In the genomic region with DNA sequence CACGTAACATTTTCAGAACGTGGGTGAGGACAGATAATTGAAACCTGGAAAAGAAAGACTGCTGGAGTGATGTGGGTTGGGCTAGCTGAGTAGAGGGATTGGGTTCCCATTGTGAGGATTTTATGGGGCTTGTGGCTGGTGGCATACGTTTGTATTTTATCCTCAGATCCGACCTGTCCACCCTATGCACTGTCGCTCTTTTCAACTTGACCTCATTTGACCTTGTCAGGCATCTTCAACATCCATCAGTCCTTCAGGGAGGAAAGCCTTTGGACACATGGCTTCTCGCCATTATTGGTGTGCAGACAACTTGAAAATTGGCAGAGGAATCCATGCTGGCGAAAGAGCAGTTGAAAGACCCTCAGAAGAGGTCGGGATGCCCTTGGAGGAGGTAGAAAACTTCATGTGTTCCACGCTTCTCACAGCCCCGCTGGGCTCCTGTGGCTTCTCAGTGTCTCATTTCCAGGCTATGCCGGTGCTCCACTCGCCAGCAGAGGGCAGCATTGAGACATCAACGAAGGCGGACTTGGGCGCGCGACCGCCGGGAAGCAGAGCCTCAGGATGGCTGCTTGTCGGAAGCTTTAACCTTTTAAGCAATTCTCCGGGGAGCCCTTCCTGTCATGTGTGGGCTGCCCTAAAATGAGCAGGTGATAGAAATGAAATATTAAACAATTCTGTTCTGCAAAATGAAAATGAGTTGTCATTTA, we compare ENCODE assay signal across 8 mouse cellular contexts.
DNase-seq lines count a peak whose midpoint lies in the region; ATAC-seq and TF ChIP-seq lines count a peak whose summit lies in the region.

No protein-coding gene starts in this region.

- H3K9me3 ChIP-seq in heart, embryonic 12.5 days (replicated peaks) = 0 out of 2 replicates have a peak, but pooled peaks cover 4% of the 10 kb centered on the region
- no peaks in the 10 kb centered on the region; the same call in 1 of the 2 replicates for H3K9me3 ChIP-seq in kidney, embryonic 16.5 days (ENCODE audit: low read length)

- peak; percentile 85 for TF ChIP-seq CTCF in C2C12 (IDR thresholded peaks at IDR 0.05; ENCODE audit: control insufficient read depth, insufficient read depth, insufficient read length)
- TF ChIP-seq CTCF in brain, embryonic 14.5 days (IDR thresholded peaks at IDR 0.05; ENCODE audit: borderline replicate concordance, extremely low read depth, insufficient read depth, insufficient read length) = peak; percentile 97

- ATAC-seq in erythroblast, adult 5-6 weeks (replicated peaks; ENCODE audit: low FRiP score, poor library complexity, severe bottlenecking) = peak; percentile 65
- ATAC-seq in heart, embryonic 12.5 days (ENCODE audit: insufficient number of reproducible peaks, low FRiP score) = peak; percentile 79
- peak; percentile 88 for ATAC-seq in kidney, embryonic 16.5 days (ENCODE audit: low FRiP score, low TSS enrichment)
- ATAC-seq in monocyte, adult 5-6 weeks (replicated peaks; ENCODE audit: insufficient number of reproducible peaks, low FRiP score, low TSS enrichment, poor library complexity, severe bottlenecking) = peak; percentile 67

- H3K4me2 ChIP-seq in heart, embryonic 12.5 days = peak overlapping the region; percentile 75
- H3K4me2 ChIP-seq in kidney, embryonic 16.5 days (replicated peaks; ENCODE audit: low read depth, low read length) = peak overlapping the region; percentile 64

- no peaks in the 10 kb centered on the region for H3K36me3 ChIP-seq in C2C12 (ENCODE audit: control insufficient read depth, insufficient read depth)
- H3K36me3 ChIP-seq in heart, embryonic 12.5 days = no peaks in the 10 kb centered on the region
- H3K36me3 ChIP-seq in kidney, embryonic 16.5 days (ENCODE audit: insufficient read depth, low read length) = no peaks in the 10 kb centered on the region

- no peaks in the 10 kb centered on the region for H3K79me2 ChIP-seq in C2C12 (ENCODE audit: control insufficient read depth, insufficient read depth)

- TF ChIP-seq POLR2A in brain, embryonic 14.5 days (IDR thresholded peaks at IDR 0.05; ENCODE audit: borderline replicate concordance, extremely low read depth, insufficient read depth, insufficient read length, poor library complexity, severe bottlenecking) = no peak

- H3K79me3 ChIP-seq in C2C12 (ENCODE audit: low read depth) = no peaks in the 10 kb centered on the region

- H3K4me3 ChIP-seq in C2C12 (ENCODE audit: insufficient read depth, poor library complexity, severe bottlenecking) = no peak overlapping the region
- peak overlapping the region; percentile 38 for H3K4me3 ChIP-seq in heart, embryonic 12.5 days
- H3K4me3 ChIP-seq in kidney, embryonic 16.5 days (ENCODE audit: low read length) = peak overlapping the region; percentile 37

- H3K27ac ChIP-seq in heart, embryonic 12.5 days (ENCODE audit: poor library complexity, severe bottlenecking) = no peak overlapping the region
- no peak overlapping the region for H3K27ac ChIP-seq in kidney, embryonic 16.5 days (ENCODE audit: low read length)

- no peaks in the 10 kb centered on the region for H3K27me3 ChIP-seq in C2C12 (ENCODE audit: control insufficient read depth, insufficient read depth, insufficient read length)
- H3K27me3 ChIP-seq in heart, embryonic 12.5 days (replicated peaks) = no peaks in the 10 kb centered on the region
- H3K27me3 ChIP-seq in kidney, embryonic 16.5 days (ENCODE audit: insufficient read depth, low read length) = 0 out of 2 replicates have a peak, but pooled peaks cover 4% of the 10 kb centered on the region

- H3K4me1 ChIP-seq in heart, embryonic 12.5 days (replicated peaks) = peaks cover 24% of the 10 kb centered on the region
- peaks cover 7% of the 10 kb centered on the region for H3K4me1 ChIP-seq in kidney, embryonic 16.5 days (ENCODE audit: insufficient read depth, low read length)

- H3ac ChIP-seq in C2C12 (ENCODE audit: control insufficient read depth, insufficient read length, low read depth) = no peak overlapping the region

- 10% methylated on average over 21 of the region's 21 CpGs for WGBS in heart, embryonic 12.5 days
- 8% methylated on average over 21 of the region's 21 CpGs for WGBS in kidney, embryonic 16.5 days

- H3K9ac ChIP-seq in heart, embryonic 12.5 days = peak overlapping the region; percentile 60; the same call in 1 of the 2 replicates
- H3K9ac ChIP-seq in kidney, embryonic 16.5 days (replicated peaks; ENCODE audit: low read length) = peak overlapping the region; percentile 62; the same call in 1 of the 2 replicates

- DNase-seq in brain, embryonic 14.5 days (ENCODE audit: low read depth) = peak; percentile 97
- DNase-seq in liver = peak; percentile 88
- peak; percentile 75 to 80 for DNase-seq in spleen, postnatal 36 days (ENCODE audit: low spot score in 2 of 2)

TF ChIP-seq in C2C12, 6 proteins besides CTCF, POLR2A, EP300 and RAD21:
- no peak for TF ChIP-seq MYOG (IDR thresholded peaks at IDR 0.05; ENCODE audit: control insufficient read depth, extremely low read depth, insufficient read length)
- no peak for TF ChIP-seq USF1 (IDR thresholded peaks at IDR 0.05; ENCODE audit: low read depth)
- no peak for TF ChIP-seq MAX (IDR thresholded peaks at IDR 0.05)
- TF ChIP-seq CEBPB (IDR thresholded peaks at IDR 0.05; ENCODE audit: low read depth) = no peak
- no peak for TF ChIP-seq FOSL1 (IDR thresholded peaks at IDR 0.05; ENCODE audit: insufficient read depth, low read length, poor library complexity, severe bottlenecking)
- no peak for TF ChIP-seq MYOD1 (IDR thresholded peaks at IDR 0.05; ENCODE audit: control insufficient read depth, insufficient read length, low read depth)
TF ChIP-seq in C2C12: peak in this region for 0.
